Mouse (Mus musculus) lung, postnatal 14 days (tissue): ENCODE results near the gene Eng.

Source experiments
- DNase-seq: peaks from one replicate; pipeline ENCODE4 v3.0.0; 2021

Eng gene

DNA sequence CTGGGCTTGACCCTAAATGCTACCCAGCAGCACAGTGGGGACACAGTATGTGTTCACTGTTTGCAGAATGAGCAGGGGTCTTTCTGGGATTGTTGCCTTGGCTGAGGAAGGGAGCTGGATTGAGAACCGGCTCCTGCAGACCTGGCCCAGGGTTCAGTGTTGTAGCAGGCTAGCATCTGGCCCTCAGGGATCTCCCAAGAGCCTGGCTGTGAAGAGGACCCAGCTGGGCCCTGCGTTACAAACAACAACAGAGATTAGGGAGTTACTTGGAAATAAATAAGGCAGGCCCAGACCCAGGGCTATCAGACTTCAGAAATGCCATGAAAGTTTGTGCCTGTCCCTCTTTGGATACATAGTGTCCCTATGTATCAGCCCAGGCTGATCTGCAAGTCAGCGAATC is 748 bp upstream of the Eng start:
- no peak for DNase-seq

DNA sequence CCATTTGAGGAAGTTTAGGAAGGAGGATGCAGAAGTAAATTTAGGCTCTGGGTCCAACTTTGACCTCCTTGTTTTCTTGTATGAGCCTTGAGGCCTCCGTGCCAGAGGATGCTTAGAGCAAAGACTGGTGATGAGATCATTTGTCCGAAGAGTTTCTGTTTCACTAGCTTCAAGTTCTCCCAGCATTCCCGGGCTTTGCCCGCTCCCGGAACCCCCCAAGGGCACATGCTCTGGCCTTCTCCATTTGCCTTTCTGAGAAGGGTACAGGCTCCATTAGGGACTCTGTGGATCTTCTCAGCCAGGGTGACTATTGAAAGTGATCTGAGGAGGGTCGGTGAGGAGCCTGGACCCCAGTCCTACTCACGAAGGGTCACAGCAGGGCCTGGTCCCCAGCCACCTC is 971 bp downstream of the Eng start:
- no peak for DNase-seq

DNA sequence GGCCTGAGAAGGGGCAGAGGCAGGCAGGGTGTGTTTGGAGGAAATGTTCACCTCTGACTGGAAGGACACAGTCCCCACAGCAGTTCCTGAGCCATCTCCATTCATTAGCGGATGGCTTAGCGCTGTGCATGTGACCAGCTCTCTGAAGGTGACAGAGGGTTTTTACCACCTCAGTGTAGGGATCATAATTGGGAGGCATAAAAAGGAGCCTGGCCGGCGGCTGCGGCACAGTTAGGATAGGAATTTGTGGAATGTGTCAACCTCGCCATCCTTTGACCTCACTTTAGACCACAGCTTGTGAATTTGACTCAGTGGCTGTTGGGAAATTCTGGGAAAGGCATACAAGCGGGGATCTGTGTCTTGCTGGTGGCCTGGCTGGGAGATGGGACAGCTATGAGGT is 7.4 kb downstream of the Eng start:
- DNase-seq = no peak

DNA sequence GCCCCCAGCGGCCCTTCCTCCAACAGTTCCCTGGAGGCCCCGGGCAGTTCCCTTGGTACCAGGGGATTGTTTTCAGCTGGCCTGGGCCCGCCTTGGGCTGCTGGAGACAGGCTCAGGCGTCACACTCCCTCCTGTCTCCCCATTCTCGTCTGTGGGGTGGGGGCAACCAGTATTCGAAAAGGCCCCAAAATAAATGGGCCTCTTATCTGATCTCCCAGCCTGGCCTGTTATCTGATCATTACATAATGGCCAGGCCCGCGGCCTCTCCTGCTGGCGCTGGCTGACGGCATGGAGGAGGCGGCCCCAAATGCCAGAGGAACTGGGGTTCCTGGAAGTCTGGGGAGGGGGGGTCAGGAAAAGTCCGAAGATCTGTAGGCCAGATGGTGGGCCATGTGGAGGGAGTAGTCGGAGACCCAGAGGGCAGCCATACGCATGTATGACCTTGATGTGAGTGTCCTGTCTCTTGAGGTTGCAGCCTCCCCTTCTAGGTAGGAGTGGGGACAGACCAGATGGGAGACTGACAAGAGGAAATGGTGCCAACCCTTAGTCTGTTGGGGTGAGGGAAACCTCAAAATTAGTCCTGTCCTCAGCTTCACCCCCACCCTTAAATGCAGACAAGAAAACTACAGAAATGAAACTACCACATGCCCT is 8.5 kb downstream of the Eng start:
- DNase-seq = peak; percentile 59

DNA sequence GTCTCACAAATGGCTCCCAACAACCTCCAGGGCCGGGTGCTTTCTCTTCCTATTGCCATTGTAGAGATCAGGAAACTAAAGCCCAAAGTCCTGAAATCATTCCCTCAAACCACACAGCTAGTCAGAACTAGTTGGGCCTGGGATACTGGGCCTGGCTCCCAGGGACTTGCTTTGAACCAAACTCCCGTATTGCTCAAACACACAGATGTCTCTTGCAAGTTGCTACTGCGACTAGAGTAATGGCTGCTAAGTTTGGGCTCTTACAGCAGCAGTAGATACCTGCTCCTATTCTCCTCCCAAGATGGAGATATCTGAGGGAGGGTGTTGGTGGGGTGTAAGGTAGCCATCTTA is 9.0 kb downstream of the Eng start:
- no peak for DNase-seq

DNA sequence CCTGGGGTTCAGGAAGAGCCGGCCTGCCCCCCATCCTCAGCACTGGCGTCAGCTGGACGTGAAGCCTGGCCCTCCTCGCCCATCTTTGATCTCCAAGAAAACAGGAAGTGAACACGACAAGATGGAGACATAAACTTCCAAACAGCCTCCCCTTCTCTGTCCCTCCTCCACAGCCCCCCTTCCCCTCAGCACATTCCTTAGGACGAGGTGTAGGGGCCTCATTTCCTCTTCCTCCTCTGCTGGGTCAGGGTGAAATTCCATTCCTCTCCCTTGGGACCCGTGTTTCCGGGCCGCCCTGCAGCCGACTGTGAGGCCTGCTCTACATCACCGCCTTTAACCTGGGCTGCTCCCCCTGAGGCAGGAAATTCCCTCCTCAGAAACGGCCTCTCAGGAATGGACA is 9.4 kb downstream of the Eng start:
- peak; percentile 59 for DNase-seq

DNA sequence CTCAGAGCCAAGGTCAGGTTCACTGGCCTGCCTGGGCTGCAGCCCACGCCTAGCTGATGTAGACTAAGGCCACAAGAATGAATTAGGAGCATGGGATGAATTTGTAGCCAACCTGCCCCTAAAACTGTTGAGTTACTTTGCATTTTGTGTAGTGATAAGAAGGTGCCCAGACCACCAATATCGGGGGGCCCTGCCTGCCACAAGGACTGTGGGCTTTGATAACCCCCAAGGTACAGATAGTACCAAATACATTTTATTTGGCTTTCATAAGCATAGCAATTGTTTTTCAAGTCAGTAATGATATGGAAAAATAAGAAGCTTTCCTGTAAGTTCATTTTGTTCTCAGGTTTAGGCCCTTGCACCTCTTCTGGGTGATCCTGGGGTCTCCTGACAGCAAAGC is 12.5 kb downstream of the Eng start:
- no peak for DNase-seq

DNA sequence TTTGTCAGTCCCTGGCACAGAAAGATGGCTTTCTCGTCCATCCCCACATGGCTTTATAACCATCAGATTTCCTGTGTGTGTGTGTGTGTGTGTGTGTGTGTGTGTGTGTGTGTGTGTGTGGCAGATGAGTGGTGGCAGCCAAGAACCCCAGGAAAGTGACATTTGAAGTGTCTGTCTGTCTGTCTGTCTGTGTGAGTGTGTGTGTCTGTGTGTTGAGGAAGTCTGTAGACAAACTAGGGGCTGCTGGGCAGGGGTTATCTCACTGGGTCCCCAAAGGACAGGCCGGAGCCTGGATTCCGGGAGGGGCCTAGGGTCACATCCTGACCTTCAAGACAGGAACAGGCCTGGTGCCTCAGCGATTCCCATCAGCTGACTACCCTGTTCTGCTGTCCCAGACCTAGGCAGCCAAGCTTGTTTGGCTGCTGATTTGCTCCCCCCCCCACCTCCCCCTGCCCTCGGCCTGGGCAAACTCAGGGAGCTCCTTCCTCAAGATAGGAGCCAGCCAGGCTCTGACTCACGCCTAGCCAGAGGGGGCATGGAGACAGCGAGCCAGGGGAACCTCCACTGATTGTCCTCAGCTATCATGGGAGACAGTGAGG is 15.2 kb downstream of the Eng start:
- DNase-seq = peak; percentile 55

DNA sequence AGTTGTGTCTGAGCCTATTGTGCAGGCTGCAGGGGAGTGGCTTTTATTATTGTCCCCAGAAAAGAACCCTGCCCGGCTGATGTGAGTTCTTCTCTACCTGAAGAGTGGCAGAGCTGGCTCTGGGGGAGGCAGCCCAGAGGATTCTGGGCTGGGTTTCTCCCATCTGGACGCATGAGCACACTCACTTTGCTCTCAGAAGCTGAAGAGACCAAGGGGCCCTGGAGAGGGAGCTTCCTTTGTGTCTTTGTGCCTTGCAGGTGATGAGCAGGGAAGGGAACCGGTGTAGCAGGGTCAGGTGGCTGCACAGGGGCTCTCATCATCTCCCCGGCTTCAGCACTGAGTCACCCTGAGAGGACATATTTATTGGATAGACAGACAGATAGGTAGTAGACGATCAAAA is 15.9 kb downstream of the Eng start:
- DNase-seq = no peak

DNA sequence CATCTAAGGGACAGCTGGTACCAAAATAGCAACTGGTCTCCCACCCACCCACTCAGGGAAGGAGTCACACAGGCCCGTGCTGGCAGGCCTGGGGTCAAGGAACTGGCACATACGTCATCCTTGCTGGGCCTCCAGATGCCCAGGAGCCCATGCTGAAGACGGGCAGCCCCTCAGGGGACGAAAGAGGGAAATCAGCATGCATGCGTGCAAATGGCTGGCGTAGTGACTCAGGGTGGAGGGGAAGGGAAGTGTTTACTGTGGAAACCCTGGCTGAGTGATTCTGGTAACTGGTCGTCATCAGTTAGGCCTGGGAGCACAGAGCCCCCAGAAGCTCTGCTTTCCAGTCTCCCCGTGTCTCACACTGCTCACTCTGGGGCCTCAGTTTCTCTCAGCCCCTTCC is 18.9 kb downstream of the Eng start:
- no peak for DNase-seq

DNA sequence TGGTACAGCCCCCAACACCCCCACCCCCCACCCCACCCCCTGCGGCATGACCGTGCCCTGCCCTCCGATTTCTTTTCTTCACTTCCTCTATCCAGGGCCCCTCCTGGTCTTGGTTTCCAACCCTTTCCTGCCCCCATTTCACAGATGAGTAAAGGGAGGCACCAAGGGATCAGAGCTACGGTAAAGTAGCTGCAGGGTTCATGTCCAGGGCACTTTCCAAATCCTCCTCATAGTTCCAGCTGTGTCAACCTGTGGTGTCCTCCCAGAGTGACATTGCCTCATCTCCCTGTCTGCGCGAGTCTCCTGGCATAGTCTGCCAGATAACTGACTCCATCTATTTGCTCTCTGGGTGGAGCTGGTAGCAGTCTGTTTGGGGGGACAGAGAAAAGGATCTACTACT is 19.5 kb downstream of the Eng start:
- DNase-seq = no peak

DNA sequence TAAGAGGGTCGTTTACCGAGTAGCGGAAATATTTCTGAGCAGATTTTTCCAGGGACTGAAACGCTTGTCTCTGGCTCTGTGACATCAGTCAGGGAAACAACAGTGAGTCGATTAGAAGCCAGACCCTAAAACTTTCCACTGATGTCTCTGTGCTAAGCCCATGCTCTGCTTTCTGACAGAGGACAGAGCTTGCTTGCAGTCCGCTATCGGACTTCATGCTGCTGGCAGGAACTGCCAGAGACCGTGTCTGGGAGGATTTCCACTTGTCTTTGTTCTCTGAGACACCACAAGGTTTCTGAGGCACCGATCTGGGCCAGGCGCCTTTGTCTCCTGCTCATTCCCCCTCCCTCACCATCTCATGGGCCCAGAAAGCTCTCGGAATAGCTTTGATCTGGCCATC is 21.4 kb downstream of the Eng start:
- DNase-seq = no peak

DNA sequence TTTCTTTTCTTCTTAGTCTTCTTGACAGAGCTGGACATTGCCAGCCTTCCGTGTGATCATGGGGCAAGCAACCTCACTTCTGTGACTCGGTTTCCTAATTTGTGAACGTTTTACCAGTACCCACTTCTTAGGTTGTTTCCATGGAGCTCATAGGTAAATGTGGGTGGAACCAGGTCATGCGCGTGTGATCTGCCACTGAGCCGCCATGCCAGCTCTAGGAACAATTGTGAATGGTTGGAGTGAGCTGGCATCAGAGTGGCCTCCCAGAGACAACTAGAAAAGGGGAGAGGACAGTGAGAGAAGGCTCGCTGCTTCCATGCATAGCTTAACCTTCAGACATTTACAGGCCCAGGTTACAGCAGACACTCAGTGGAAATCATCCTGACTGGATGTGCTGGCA is 21.8 kb downstream of the Eng start:
- no peak for DNase-seq

DNA sequence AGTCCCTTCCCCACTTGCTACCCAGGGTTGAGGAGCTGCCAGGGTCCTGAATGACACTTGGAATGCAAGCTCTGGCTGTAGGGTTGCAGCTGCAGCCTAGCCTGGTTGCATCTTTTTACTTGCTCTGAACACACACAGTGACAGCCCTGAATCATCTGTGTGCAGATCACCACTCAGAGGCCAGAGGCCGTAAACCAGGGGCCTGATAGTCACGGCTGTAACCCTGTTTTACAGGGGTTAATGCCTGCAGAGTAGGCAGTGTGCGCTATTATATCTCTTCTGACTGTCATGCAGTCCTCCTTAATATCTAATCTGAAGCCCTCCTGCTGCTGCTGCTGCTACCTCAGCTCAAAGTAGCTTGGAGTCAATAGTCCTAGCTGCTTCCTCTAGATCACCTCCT is 23.5 kb downstream of the Eng start:
- DNase-seq = no peak

DNA sequence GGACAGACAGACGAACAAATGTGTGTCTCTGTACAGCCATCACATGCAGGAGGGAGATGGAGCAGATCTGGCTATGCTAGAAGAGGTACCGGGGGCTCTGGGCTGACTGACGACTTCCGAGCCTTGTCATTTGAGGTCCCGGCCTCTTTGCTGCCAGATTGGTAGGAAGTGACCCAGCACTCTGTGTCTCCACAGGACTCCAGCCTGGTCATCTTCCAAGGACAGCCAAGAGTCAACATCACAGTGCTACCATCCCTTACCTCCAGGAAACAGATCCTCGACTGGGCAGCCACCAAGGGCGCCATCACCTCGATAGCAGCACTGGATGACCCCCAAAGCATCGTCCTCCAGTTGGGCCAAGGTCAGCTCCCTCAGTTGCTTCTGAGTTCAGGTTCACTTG is 24.8 kb downstream of the Eng start:
- DNase-seq = no peak

DNA sequence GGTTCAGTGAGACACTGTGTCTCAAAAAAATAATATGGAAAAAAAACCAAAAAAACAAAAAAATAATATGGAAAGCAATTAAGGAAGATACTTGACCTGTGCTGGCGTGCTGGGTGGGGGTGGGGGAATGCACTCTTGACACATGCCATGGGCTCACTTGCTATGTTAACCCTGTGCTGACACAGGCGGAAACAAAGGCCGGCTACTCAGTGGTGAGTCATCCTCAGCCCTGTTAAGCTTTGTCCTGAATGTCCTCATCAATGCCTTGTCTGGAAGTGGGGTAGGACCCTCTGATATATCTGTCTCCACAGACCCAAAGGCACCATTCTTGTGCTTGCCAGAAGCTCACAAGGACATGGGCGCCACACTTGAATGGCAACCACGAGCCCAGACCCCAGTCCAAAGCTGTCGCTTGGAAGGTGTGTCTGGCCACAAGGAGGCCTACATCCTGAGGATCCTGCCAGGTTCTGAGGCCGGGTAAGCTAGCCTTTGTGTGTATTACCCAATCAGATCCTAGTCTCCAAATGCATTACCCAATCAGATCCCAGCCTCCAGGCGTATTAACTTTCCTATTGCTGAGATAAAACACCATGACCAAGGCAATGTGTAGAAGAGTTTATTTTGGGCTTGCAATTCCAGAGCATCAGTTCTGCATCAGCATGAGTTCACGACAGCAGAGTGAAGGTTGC is 25.7 kb downstream of the Eng start:
- no peak for DNase-seq

DNA sequence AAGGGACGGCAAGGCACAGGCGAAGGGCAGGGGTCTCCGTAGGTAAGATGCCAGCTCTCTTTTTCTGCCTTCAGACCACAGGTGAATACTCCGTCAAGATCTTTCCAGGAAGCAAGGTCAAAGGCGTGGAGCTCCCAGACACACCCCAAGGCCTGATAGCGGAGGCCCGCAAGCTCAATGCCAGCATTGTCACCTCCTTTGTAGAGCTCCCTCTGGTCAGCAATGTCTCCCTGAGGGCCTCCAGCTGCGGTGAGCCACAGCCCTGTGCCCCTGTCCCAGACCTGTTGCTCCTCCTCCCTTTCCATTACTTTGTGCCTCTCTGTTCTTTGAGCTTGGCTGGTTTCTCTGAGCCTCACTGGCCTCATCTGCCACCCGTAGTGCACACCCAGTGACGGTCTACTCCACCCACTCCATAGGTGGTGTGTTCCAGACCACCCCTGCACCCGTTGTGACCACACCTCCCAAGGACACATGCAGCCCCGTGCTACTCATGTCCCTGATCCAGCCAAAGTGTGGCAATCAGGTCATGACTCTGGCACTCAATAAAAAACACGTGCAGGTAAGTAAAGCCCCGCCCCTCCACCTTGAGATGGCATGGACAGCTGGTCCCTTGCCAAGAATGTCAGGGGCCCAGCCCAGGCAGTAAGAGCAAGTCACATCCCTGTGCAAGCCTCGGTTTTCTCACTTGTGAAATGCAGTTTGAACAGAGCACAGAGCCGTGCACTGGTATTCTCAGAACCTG is 27.0 kb downstream of the Eng start:
- peak; percentile 62 for DNase-seq

DNA sequence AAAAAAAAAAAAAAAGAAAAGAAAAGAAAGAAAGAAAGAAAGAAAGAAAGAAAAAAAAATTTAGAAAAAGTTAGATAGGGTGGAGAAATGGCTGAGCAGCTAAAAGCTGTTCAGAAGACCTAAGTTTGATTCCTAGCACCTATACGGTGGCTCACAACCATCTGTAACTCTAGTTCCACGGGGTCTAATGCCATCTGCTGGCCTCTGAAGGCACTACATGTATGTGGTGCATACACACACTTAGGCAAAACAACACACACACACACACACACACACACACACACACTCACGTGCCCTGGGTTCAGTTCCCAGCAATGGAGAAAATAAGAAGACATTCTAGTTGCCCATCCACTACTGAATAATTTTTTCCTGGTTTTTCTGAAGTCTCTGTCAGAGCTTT is 30.4 kb downstream of the Eng start:
- no peak for DNase-seq

DNA sequence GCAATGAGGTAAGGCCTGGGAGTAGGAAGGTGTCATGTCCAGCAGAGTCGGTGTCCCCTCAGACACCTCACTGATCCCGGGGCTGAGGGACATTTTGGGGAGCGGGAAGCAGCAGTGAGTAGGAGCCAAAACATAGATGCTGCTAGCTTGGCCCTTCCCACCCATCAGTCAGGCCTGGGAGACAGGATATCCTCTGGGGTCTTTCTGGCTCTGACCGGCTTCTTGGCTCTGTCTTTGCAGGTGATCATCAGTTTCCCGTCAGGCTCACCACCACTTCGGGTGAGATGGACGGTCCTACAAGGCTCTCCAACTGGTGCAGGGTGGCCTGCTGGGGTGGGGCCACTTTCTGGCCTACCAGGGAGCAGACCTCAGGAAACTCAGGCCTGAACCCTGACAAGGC is 31.3 kb downstream of the Eng start:
- DNase-seq = no peak

DNA sequence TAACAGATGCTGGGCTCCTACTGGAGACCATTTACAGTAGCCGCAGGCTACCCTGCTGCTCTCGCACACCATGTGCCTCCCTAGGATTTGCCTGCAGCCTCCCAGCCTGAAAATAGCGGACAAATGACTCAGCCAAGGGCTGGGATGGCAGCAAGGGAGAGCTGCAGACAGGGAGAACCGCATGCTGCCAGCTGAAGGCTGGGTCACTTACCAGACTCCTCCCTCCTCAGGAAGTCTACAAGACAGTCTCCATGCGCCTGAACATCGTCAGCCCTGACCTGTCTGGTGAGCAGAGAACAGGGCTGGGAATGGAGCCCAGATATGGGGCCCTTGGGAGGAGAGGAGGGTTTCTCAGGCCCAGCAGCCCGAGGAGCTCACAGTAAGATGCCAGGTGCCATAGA is 33.7 kb downstream of the Eng start:
- no peak for DNase-seq

DNA sequence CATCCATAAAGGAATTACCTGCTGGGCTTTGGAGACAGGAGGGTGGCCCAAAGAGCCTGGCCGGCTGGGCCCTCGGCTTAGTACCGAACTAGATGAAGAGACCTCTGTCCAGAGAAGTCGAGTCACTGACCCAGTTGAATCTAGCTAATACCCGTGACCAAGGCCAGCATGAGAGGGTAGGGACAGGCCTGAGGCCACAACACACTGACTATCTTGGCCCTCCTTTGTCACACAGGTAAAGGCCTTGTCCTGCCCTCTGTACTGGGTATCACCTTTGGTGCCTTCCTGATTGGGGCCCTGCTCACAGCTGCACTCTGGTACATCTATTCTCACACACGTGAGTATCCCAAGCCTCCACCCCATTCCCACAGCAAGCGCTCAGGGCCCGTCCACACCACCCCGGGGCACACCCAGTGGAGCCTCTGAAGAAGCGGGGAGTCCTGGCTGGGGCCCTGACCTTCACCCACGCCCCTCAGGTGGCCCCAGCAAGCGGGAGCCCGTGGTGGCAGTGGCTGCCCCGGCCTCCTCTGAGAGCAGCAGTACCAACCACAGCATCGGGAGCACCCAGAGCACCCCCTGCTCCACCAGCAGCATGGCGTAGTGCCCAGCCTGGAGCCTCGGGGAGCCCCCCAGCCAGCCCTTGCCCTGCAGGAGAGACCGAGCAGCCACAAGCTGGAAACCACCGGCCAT is 34.7 kb downstream of the Eng start:
- no peak for DNase-seq

DNA sequence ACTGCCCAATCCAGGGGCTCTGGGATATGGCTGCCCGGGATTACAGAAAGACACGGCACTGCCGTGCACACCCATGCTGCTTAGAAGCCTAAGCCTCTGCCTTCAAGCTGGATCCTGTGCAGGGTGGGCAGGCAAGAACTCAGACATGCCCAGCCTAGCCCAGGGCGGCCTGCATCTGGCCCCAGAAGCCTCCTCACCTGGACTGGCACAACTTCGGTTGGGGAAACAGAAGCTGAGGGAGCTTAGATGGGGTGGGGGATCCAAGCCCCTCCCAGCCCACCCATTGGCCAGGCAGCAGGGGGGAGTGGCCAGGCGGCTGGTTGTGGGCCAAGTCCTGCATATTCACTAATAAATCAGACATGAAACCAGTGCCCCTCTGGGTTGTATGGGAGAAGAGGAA is 35.4 kb downstream of the Eng start:
- DNase-seq = no peak

DNA sequence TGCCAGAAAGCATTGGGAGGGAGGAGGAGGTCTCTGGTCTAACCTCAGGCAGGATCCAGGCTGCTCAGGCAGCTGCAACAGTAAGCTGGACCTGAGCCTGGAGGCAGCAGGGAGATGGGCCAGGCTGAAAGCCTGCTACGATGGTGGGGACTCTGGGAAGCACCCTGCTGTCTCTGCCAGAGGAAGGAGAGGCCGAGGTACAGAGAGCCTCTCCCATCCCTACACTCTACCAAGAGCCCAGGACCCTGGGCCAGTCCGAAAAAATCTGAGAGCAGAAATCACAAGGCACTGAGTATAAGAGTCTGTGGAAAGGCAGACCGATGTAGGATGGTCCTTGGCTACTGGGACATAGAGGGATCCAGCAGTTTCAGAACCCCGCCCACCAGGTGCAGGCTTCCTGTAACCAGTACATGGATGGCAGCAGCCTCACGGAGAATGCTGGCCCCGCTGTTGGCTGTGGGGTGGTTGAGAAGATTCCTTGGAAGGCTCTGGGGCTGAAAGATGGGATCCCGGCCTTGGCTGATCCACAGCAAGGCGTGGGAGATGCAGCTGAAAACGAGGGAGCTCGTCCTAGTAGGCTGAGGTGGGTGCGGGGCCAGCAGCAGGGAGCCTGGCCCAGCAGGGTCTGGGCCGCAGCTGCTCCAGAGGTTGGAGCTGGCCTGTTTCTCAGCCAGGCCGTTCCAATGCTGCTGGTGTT is 36.5 kb downstream of the Eng start:
- no peak for DNase-seq
